Mouse (Mus musculus) ovary, postnatal 14 days (tissue): ENCODE data around the gene Tnfrsf12a.

Source experiments
- DNase-seq: peaks from one replicate; pipeline ENCODE4 v3.0.0; 2022; ENCODE audit warnings: low spot score

Tnfrsf12a gene

DNA sequence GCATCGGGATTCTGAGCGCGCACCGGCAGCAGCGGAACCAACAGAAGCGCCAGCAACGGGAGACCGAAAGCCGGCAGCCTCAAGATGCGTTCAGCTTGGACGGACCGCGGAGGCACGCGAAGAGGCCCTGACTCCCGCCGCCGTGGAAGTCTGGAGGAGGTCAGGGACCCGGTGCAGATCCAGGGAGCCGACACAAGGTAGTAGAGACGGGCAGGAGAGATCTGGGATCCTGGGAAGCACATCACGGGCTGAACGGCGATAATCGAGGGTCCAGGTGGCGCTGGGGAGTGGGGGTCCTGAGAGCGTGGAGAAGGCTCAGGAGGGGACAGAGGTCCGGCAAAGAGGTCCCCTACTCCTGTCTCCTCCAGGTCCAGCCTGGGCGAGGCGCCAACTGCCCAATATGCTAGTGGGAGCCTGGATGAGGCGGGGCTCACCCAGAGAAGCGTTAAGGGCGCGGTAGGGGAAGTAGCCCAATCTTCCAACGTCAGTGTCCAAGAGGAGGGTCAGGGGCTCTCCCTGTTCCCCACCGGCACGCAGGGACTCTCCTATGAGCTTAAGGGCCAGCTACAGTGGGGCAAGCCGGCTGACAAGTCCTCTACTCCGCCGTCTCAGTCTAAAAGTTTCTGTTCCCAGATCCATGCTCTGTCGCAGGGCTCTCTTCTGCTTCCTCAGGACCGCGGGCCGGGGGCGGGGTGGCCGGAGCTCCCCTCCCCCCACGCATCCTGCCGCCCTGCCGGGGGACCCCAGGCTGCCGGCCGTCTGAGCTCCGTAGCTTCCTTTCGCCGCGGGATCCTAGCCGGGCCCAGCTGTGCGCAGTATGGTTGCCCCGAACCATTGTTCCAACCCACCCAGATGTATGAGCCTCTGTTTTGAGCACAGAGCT is 32.4 kb downstream of the Tnfrsf12a start, which contains the start of gene Mmp25:
Gene Mmp25, minus strand, starts transcription at position 665 of the 883 bp plus-strand sequence.
- DNase-seq, result no peak

DNA sequence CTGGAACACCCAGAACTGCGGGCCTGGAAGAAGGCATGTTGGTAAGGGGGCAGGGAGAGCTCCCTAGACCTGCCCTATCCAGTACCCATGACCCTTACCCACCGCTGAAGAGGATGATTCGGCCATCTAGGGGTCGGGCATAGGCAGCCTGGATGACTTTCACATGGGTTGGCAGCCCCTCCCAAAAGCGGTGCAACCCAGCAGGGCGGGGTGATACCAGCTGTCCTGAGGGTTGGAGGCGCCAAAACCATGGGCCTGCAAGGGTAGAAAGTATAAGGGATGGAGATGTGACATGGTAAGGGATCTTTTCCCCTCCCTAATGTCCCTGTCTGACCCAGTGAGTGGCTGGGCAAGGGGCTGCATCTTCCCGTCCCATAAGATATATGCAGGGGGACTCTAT is 46.0 kb downstream of the Tnfrsf12a start:
- no peak for DNase-seq

DNA sequence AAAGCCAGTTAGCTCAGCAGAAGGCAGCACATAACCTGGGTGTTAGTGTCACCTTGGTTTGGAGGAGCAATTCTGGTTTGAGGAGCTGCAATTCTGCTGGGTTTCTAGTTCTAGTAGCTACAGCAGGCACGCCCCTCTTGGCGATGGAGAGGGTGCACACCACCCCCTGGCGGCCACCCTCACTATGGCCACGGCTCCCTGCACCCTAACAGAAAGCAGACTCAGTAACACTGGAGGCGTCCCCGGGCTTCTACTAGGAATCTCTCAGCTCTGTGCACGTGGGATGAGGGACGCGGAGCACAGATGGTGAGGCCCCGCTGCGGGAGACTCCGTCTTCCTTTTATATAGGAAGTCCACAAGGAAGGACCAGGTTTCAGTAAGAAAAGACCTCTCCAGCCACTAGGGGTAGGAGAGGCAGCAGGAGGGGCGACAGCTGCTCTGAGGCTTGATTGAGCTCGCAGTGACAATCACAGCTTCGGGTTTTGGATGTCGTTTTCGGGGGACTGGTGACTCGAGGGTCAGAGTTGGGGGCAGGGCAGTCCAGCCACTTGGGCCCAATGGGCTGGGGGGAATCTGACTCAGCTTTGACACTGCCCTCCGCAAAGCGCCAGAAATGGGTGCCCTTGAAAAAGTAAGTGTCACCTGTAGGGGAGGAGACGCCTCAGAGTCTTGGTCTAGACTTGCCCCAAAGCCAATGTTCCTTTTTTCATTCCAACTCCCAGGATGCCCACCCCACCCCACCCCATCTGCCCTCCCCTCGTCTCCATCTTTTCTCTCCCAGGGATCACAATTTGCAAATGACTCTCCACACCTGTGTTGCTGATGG is 46.9 kb downstream of the Tnfrsf12a start:
- peak; percentile 82 for DNase-seq

DNA sequence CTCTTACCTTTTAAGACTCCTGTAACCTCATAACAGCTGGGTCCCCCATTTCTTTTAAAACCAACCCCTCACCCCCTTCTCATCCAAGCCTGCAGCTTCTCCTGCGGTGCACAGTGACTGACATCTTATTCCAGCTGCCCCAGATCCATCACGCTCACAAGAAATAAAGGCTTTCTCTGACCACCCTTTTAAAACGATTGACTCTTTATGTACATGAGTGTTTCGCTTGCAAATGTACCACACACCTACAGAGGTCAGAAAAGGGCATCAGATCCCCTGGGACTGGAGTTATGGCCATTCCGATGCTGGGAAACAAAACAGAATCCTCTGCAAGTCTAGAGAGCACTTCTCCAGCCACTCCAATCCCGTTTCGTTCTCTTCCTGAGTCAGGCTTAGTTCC is 49.5 kb downstream of the Tnfrsf12a start:
- DNase-seq, result no peak
